Mouse (Mus musculus): ENCODE results near the gene Lhb. TPM values are rescaled to one million over a fixed set of nuclear protein-coding genes. Genes with fewer than 3 reads are reported as not detected.
"Not testable (repeated sequence)": the region's sequence is repeated elsewhere in the genome, so short reads cannot be mapped to it uniquely, and the experiment has no call there.

Gene Lhb
- polyA plus RNA-seq, 1 experiment from 2014 or later, result not detected

DNA sequence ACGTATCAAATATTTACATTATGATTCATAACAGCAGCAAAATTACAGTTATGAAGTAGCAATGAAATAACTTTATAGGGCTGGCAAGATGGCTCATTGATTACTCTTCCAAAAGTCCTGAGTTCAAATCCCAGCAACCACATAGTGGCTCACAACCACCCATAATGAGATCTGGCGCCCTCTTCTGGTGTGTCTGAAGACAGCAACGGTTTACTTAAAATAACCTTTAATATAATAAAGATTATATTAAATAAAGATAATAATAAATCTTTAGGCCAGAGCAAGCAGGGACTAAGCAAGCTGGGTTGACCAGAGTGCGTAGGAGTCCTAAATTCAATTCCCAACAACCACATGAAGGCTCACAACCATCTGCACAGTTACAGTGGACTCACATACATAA is 42.2 kb downstream of the Lhb start:
- H3K27ac ChIP-seq (replicated peaks); DNase-seq (ENCODE audit: low spot score); H3K4me3 ChIP-seq (ENCODE audit: low read depth, low read length); H3K9ac ChIP-seq (ENCODE audit: low read length); H3K36me3 ChIP-seq (ENCODE audit: control insufficient read depth, insufficient read depth, low read length); H3K4me2 ChIP-seq (replicated peaks; ENCODE audit: low read depth); ATAC-seq (ENCODE audit: low FRiP score, low TSS enrichment); H3K9me3 ChIP-seq (ENCODE audit: control insufficient read depth, low read length); H3K27me3 ChIP-seq (ENCODE audit: control insufficient read depth, insufficient read depth, low read length): not testable (repeated sequence)
- H3K4me1 ChIP-seq (replicated peaks; ENCODE audit: control insufficient read depth, insufficient read depth), result peaks cover 11% of the 10 kb centered on the region
- TF ChIP-seq CTCF (IDR thresholded peaks at IDR 0.05; ENCODE audit: low read depth), result peak; percentile 37; the same call in 1 of the 2 replicates
- WGBS, result 69% methylated on average over 4 of the region's 4 CpGs

DNA sequence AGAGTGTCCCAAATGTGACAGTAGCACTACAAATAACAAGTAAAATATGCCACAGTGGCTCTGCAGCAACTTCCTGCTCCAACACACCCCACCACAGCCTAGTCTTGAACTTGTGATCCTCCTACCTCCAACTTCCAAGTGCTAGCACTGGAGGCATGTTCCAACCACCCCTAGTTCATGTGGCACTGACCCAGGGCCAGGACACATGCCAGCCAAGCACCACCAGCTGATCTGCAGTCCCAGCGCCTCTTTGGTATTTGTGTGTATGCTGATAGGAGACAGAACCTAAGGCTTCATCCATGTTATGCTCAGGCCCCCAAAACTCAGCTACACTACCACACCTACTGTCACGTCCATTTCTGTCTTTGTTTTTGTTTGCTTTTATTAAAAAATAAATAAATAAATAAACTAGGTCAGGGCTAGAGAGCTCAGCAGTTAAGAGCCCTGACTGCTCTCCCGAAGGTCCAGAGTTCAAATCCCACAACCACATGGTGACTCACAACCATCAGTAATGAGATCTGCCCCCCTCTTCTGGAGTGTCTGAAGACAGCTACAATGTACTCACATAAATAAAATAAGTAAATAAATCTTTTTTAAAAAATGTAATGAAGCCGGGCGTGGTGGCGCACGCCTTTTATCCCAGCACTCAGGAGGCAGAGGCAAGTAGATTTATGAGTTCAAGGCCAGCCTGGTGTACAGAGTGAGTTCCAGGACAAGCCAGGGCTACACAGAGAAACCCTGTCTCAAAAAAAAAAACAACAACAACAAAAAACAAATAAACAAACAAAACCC is 43.6 kb downstream of the Lhb start:
- H3K9ac ChIP-seq (ENCODE audit: low read length), result no peak overlapping the region
- peaks cover 11% of the 10 kb centered on the region for H3K4me1 ChIP-seq (replicated peaks; ENCODE audit: control insufficient read depth, insufficient read depth)
- no peak overlapping the region for H3K4me3 ChIP-seq (ENCODE audit: low read depth, low read length)
- H3K4me2 ChIP-seq (replicated peaks; ENCODE audit: low read depth), result no peak overlapping the region
- 89% methylated on average over 7 of the region's 7 CpGs for WGBS
- TF ChIP-seq EP300 (optimal IDR thresholded peaks at IDR 0.05) (no peak), CTCF (IDR thresholded peaks at IDR 0.05; ENCODE audit: low read depth) (no peak)
- DNase-seq (ENCODE audit: low spot score) (no peak), ATAC-seq (ENCODE audit: low FRiP score, low TSS enrichment) (no peak)
- H3K27ac ChIP-seq (replicated peaks), result no peak overlapping the region
- no peaks in the 10 kb centered on the region for H3K9me3 ChIP-seq (ENCODE audit: control insufficient read depth, low read length)
- no peaks in the 10 kb centered on the region for H3K27me3 ChIP-seq (ENCODE audit: control insufficient read depth, insufficient read depth, low read length)
- H3K36me3 ChIP-seq (ENCODE audit: control insufficient read depth, insufficient read depth, low read length), result no peaks in the 10 kb centered on the region

DNA sequence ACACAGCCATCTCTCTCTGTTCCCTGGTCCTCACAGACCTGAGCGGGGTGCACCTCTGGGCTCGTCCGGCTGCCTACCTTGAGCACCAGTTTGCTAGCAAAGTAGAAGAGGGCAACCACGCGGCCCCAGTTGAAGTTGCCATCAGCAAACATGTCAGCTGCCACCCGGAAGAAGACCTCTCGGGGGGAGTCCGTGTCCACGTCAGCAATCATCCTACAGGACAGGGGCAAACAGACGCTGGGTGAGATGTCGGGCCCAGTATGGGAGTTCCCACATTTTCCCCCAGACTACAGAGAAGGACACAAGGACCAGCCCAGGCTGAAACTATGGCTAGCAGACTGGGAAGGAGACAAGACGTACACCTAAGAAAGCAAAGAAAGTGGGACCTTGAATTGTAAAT is 44.5 kb downstream of the Lhb start:
- peaks cover 11% of the 10 kb centered on the region for H3K4me1 ChIP-seq (replicated peaks; ENCODE audit: control insufficient read depth, insufficient read depth)
- H3K9ac ChIP-seq (ENCODE audit: low read length), result no peak overlapping the region
- H3K4me3 ChIP-seq (ENCODE audit: low read depth, low read length), result no peak overlapping the region
- no peak for TF ChIP-seq EP300 (optimal IDR thresholded peaks at IDR 0.05)
- no peak for TF ChIP-seq CTCF (IDR thresholded peaks at IDR 0.05; ENCODE audit: low read depth)
- no peak for DNase-seq (ENCODE audit: low spot score)
- H3K36me3 ChIP-seq (ENCODE audit: control insufficient read depth, insufficient read depth, low read length), result no peaks in the 10 kb centered on the region
- no peak overlapping the region for H3K27ac ChIP-seq (replicated peaks)
- WGBS, result 93% methylated on average over 12 of the region's 12 CpGs
- no peaks in the 10 kb centered on the region for H3K9me3 ChIP-seq (ENCODE audit: control insufficient read depth, low read length)
- H3K27me3 ChIP-seq (ENCODE audit: control insufficient read depth, insufficient read depth, low read length), result no peaks in the 10 kb centered on the region
- ATAC-seq (ENCODE audit: low FRiP score, low TSS enrichment), result no peak
- H3K4me2 ChIP-seq (replicated peaks; ENCODE audit: low read depth), result no peak overlapping the region

DNA sequence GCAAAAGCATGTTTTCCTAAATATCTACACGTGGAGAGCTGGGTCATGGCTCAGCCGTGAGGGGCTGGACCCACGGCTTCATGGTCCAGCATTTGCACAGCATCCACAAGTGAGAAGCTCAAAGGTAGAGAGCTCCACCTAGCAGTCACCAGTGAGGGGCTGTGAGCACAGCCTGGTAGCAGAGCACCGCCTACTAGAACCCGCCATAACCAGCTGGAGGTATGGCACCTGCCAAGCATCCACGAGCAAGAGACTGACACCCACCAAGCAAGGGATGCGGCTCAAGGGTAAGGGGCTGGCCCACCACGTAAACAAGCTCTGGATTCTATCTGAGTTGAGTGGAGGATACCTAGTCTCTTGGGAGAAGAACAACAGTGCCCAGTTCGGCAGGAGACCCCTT is 44.9 kb downstream of the Lhb start:
- H3K4me3 ChIP-seq (ENCODE audit: low read depth, low read length), result no peak overlapping the region
- no peaks in the 10 kb centered on the region for H3K36me3 ChIP-seq (ENCODE audit: control insufficient read depth, insufficient read depth, low read length)
- no peaks in the 10 kb centered on the region for H3K27me3 ChIP-seq (ENCODE audit: control insufficient read depth, insufficient read depth, low read length)
- 77% methylated on average over 9 of the region's 9 CpGs for WGBS
- no peak for ATAC-seq (ENCODE audit: low FRiP score, low TSS enrichment)
- H3K4me1 ChIP-seq (replicated peaks; ENCODE audit: control insufficient read depth, insufficient read depth), result peaks cover 7% of the 10 kb centered on the region
- no peaks in the 10 kb centered on the region for H3K9me3 ChIP-seq (ENCODE audit: control insufficient read depth, low read length)
- H3K27ac ChIP-seq (replicated peaks), result no peak overlapping the region
- H3K9ac ChIP-seq (ENCODE audit: low read length), result no peak overlapping the region; the same call in 1 of the 2 replicates
- peak overlapping the region; percentile 87 for H3K4me2 ChIP-seq (replicated peaks; ENCODE audit: low read depth)
- peak; percentile 19 for DNase-seq (ENCODE audit: low spot score)
- TF ChIP-seq CTCF (IDR thresholded peaks at IDR 0.05; ENCODE audit: low read depth), result peak; percentile 36
- no peak for TF ChIP-seq EP300 (optimal IDR thresholded peaks at IDR 0.05)

DNA sequence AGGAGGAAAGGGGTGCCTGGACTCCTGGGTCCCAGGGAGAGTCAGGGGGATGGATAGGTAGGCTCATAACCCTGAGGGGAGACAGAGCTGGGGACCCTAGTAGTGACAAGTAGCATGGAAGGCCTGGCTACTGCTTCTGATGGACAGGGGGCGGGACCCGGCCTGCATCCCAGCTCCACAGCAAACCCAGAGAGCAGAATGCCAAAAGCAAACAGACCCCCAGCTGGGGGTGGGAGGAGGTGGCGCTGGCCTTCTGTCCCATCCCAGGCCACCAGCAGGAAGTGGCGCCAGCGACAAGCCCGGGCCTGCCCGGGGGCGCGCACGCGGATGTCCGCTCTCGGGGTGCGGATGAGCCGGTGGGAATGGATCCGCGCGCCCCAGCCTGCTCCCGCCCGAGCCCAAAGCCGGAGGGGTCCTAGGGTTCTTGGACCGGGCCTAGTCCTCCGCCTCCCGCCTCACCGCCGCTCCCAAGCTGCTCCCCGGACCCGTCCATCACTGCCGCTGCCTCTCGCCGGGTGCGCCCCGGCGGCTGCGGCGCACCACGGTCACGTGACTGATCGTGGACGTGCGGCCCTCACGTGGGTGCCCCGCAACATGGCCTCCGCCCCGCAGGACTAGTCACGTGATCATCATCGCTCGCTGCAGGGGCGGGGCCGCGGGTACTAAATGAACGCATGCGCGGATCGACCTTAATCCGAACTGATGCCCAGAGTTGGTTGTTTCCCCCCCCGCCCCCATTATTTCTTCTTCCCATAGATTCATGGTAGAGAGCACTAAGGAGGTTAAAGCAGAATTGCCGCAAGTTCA is 45.9 kb downstream of the Lhb start, which contains the start of gene Bax:
Bax (minus strand) TSS at position 616 of the 807 bp plus-strand sequence.
- H3K36me3 ChIP-seq (ENCODE audit: control insufficient read depth, insufficient read depth, low read length), result no peaks in the 10 kb centered on the region
- under 1% methylated on average over 51 of the region's 58 CpGs for WGBS
- H3K4me1 ChIP-seq (replicated peaks; ENCODE audit: control insufficient read depth, insufficient read depth), result peaks cover 4% of the 10 kb centered on the region
- H3K9me3 ChIP-seq (ENCODE audit: control insufficient read depth, low read length), result no peaks in the 10 kb centered on the region
- peak within 1 kb of the TSS; percentile 87 for H3K4me2 ChIP-seq (replicated peaks; ENCODE audit: low read depth)
- peak; percentile 95 for DNase-seq (ENCODE audit: low spot score)
- H3K27ac ChIP-seq (replicated peaks), result 0 out of 2 replicates have a peak within 1 kb of the TSS, but pooled peaks have one; percentile 53
- ATAC-seq (ENCODE audit: low FRiP score, low TSS enrichment), result peak; percentile 82
- peak within 1 kb of the TSS; percentile 81 for H3K9ac ChIP-seq (ENCODE audit: low read length)
- H3K4me3 ChIP-seq (ENCODE audit: low read depth, low read length), result peak within 1 kb of the TSS; percentile 76
- TF ChIP-seq EP300 (optimal IDR thresholded peaks at IDR 0.05), result peak; percentile 50
- TF ChIP-seq CTCF (IDR thresholded peaks at IDR 0.05; ENCODE audit: low read depth), result 0 out of 2 replicates have a peak, but pooled peaks have one; percentile 17
- H3K27me3 ChIP-seq (ENCODE audit: control insufficient read depth, insufficient read depth, low read length), result no peaks in the 10 kb centered on the region
